Mouse (Mus musculus) cerebellum, adult 2 months (tissue): ENCODE measurements around the gene Nfic.

Experiments used
- CTCF ChIP-seq: fragments of 200-500 bp; IDR thresholded peaks from 2 replicates; pipeline ENCODE4 v1.5.1; 2011; ENCODE audit warnings: low read depth, mild to moderate bottlenecking, control low read depth, low read length, moderate library complexity, borderline replicate concordance; ENCODE audit not compliant: insufficient read depth
- POLR2A ChIP-seq: fragments of 200-500 bp; IDR thresholded peaks from 2 replicates; pipeline ENCODE4 v1.6.1; 2011; ENCODE audit warnings: low read length, control low read depth, borderline replicate concordance; ENCODE audit not compliant: insufficient read depth

- no peak for TF ChIP-seq CTCF
- no peak for TF ChIP-seq POLR2A
Observed at GRCm38 (mm10) chr10:81461673-81462414, 6.4 kb upstream of the Nfic start.
